Mouse (Mus musculus) megakaryocyte-erythroid progenitor cell, adult 5-6 weeks (primary cell): ENCODE measurements at regions not wholly inside any gene's neighbourhood (a gene's known extent, or its start where the extent isn't known, plus 50 kb on each side); places are given as distances from the start of the nearest gene placed in this dataset.

ENCODE experiments used
- ATAC-seq: replicated peaks from 2 replicates; pipeline ENCODE4 v1.8.0; 2016; ENCODE audit warnings: mild to moderate bottlenecking, inconsistent platforms; ENCODE audit not compliant: severe bottlenecking, poor library complexity, low FRiP score, low TSS enrichment

DNA sequence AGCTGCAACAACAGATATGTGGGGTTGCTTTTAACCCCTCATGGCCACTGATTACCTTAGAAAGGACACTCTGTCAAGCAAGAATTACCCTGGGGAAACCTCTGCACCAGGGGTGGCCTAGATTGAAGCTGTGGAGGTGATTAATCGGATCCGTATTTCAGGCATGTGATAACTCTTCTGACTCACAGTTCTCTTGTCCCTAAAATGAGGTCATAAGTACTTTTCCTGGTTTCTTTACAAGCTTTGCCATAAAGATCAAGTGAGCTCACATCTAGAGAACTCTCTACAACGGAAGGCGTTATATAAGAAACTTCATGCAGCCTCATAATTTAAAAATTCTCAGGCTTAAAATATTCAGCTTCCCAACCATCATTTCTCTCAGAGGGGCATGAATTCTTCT lies 688.2 kb downstream of the Utrn start:
- ATAC-seq, result no peak

DNA sequence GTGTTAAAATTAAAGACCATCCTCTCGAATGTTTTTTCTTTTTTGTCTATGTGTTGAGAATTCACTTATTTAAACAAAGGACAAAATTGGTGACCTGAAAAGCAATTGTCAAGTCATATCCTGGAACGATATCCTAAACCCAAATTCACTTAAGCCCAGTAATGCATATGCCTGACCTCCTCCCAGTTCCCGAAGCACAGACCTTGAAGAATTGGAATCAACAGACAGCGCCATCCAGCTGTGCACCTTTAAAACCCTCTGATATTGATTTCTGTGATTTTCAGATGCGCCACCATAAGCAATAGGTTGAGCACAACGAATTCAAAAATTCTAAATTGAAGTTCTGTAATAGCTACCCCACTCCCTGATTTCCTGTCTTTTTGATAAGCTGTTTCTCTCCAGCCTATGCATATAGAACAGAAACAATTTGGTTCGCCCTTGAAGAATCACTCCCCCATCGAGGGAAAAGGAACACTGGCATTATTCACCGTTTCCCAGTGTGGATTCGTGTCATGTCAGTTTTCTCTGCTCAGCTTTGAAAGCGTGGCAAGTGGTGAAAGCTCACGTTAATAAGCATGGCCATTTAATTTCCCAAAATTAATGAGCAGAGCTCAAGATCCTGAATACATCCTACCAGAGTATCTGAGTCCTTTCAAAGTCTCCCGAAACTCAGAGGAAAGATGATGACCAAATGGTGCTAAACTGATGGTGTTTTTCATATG lies 682.1 kb downstream of the Utrn start:
- ATAC-seq, result no peak

DNA sequence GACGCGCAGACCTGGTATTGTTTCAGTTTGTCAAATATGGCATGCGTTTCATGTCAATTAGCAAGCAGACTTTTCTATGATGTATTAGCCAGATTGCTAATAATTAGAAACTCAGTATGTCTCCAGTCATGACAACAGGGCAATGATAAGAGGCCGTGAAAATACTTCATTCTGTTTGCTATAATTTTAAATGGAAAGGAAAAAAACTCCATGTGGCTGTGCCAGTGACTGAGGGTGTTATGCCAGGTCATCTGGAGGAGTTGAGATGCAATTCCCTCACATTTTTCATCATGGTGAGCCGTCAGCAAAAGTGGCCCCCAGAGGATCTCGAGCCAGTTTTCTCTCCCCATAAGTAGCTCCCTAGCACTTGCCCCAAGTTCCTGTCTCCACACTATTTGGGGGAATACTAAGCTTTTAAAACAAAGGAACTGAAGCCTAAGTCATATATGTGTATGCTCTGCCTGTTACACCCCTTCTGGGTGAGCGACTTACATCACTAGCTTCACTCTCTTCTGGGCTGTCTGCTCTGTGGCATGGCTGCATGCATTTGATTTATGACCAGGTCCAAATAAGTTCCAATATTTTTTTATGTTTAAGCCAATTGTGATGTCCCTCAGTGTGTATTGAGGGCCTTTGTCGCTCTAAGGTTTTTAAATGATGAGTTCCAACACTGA lies 681.4 kb downstream of the Utrn start:
- ATAC-seq, result no peak

DNA sequence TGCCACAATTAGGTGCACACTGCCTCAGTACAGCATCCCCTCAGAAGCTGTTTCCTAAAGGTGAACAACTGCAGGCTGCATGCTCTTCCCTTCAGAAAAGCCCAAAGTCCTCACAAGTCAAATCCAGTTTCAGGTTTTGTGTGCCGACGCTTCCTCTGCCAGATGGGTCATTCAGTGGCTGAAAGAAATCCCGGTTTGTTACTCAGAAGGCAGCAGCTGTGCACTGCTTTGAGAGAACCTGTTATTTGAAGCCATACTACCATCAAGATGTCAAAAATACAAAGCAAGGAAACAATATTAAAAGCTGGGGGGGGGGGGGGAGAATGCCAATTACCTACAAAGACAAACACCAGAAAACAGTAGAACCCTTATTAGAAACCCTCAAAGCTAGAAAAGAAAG lies 678.7 kb downstream of the Utrn start:
- no peak for ATAC-seq

DNA sequence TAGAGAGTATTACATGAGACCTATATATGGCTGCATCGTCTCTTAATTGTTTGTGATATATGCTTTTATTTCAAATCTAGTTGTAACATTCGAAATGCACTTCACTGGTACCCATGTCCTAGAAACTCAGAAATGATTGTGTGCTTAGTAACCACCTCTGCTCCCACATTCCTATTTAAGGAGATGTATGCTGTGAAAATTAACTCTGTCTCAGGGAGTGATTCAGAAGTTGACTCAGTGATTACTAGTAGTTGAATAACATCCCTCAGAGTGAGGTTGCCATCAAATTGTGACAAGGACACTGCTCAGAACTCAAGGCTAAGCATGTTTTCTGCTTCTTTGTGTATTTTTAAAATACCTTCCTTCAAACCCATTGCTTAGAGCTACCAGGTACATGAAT lies 661.9 kb downstream of the Utrn start:
- no peak for ATAC-seq

DNA sequence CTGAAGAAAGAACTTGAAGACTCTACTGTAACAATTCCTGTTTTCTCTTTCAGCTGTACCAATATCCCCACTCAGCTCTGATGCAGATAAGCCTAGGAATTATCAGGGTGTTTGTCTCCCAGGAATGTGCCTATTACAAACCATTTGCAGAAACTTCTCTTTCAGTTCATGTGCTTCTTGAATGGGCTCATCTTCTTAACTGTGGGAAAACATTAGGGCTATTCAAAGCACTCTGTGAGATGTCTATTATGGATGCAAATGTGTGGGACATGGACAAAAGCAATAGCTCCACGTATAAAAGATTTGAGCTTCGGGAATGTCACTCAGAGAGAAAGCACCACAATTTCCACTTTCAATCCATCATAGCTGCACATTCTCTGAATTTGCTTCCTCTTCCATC lies 659.0 kb downstream of the Utrn start:
- ATAC-seq, result no peak

DNA sequence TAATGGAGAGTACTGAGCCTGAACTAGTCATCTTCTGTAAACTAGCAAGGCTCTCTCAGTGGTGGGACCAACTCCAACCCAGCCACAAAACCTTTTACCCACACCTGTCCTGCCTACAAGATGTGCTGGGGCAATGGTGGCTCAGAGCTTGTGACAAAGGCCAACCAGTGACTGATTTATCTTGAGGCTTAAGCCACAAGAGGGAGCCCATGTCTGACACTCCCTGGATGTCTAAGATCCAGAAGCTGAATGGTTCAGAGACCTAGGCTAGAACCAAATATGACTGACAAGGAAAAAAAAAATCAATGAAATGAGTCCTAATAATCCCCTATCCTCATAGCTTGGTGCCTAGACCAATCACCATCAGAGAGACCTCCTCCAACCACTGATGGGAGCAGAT lies 650.3 kb downstream of the Utrn start:
- ATAC-seq, result no peak

DNA sequence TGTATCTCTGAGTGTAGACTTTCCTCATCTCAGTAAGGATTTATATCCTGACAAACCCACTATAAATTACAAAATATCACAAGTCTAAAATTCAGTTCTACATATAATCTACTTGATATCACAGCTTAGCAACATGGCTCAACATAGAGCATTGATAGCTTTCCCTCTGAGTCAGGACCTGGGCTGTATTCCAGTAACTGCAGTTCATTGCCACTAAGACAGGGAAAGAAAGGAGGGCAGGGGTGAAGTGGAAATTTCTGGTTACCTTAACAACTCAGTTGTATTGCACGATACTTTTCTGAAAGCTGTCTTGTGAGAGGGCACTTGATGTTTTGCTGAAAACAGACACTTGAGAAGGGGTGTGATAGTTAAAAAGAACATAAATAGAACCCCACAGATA lies 635.0 kb downstream of the Utrn start:
- ATAC-seq, result no peak

DNA sequence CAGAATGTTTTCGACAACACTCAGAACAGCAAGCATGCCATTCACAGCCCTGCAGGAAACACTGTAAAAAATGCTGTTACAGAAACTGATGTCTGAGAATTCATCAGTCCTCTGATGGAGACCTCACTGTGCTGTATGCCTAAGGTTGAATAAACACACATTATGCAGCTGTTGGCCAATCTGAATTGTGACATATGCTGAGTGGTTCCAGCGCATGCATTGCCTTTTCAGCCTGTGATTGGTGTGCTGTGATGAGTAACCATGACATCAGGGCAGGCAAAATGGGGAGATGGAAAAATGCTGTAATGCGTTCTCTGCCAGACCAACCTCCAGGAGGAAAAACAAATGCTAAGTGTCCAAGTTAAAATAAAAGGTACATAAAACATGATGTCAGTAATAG lies 620.3 kb downstream of the Utrn start:
- no peak for ATAC-seq

DNA sequence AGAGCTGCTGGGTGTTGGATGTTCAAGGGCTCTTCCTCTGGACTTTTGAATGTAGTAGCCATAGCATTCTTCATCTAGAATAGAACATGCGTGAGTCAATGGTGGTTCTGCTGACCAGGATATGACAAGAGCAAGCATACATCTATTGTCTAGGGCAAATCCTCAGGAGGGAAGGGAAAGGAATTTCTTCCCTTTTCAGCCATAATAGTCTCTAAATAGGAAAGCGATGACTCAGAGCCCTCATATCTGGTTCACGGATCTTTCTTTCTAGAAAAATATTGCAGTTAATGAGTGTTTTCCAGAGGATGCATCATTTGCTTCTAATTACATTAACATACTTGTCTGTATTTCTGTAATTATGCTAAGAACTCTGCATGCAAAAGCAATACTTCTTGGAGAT lies 615.9 kb downstream of the Utrn start:
- no peak for ATAC-seq

DNA sequence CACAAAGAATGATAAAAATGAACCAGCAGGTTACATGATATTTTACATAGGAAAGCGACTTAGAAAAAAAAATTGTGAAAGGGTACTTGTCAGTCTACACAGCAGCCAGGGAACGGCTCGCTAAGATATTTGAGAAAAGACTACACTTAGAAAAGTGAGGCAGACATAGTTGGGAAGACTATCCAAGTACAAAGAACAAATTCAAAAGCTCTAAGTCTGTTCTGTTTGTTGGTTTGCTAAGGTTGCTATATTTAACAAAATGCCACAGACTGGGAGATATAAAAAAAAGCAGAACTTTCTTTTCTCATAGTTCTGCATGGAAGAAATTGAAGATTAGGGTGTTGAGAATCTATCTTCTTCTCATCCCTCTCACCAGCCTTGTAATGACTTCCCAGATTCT lies 583.5 kb downstream of the Utrn start:
- no peak for ATAC-seq

DNA sequence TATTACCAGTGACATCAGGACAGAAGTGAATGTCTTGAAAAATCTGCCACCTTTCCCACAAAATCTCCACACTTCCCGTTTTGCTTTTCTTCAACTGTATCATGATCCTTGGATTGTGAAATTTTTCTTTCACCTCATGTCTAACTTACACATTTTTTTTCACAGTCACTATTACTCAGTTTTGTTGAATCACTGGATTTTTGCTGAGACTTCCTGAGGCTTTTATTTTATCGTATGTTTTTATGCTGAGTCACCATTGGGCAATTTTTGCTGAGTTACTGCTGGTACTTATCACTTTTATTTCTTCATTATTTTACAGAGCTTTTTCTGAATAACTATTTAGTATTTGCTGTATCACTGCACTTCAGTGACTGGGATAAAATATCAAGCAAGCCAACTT lies 570.3 kb downstream of the Utrn start:
- no peak for ATAC-seq

DNA sequence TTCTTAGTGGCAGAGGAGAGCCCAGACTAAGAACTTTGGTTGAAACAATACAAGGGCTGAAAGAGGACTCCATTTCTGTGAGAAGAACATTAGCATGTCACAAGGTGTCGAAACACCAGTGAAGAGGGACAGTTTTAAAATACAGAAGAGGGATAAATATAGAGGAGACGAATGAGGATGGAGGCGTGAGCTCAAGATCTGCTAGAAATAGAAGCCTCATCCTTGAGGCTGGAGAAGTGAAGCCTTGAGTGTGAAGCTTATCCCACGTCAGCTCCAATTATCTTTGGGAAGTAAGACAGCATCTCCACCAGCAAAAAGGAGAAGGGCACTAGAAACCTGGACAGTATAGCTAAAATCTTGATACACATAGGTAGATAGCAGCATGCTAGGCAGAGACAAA lies 566.8 kb downstream of the Utrn start:
- no peak for ATAC-seq

DNA sequence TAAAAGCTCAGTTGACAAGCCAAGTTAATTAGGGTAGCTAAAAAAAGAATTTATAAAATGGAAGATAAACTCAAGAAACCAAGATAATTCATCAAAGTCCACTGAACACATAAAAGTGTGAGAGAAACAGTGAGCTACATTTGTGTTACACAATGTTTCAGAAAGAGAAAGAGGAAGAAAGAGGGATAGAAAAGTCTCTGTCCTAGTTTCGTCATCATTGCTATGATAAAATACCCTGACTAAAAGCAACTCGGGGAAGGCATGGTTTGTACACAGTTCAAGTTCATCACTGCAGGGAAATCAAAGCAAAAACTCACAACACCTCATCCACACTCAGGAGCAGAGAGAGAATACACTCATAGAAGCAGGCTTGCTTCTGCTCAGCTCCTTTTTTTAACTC lies 548.9 kb downstream of the Utrn start:
- ATAC-seq, result no peak
